Mouse (Mus musculus) embryonic facial prominence, embryonic 10.5 days (tissue): ENCODE results near the gene Arxes2. TPM values are rescaled to one million over a fixed set of nuclear protein-coding genes. Genes with fewer than 3 reads are reported as not detected.

Experiments
- polyA plus RNA-seq: library from polyadenylated mRNA; unstranded; fragments of >200 nt; fragmentation: Nextera tagmentation; extraction: Ambion mirVana; gene quantifications from 2 replicates; pipeline ENCODE4 v1.2.1, GENCODE M21; 2016

Gene Arxes2
- polyA plus RNA-seq, 1 experiment from 2014 or later = 91.8 TPM

Other genes with a start within 250 kb of the Arxes2 start
- gene Bhlhb9, start 196.2 kb upstream of the Arxes2 start, polyA plus RNA-seq = 49.2 and 52.8 TPM in 2 replicates
- gene Gprasp2, start 154.8 kb upstream of the Arxes2 start, polyA plus RNA-seq = 28.7 and 31.8 TPM in 2 replicates
- 36.0 and 40.5 TPM in 2 replicates for gene Arxes1, start 39.5 kb downstream of the Arxes2 start, polyA plus RNA-seq
- 249 and 257 TPM in 2 replicates for gene Bex2, start 74.4 kb downstream of the Arxes2 start, polyA plus RNA-seq
- gene Nxf3, start 91.4 kb downstream of the Arxes2 start, polyA plus RNA-seq = not detected in 2 replicates
- gene Bex4, start 145.2 kb downstream of the Arxes2 start, polyA plus RNA-seq = 96.6 and 96.9 TPM in 2 replicates
- 209 and 213 TPM in 2 replicates for gene Tceal8, start 178.5 kb downstream of the Arxes2 start, polyA plus RNA-seq
- 4.8 and 5.6 TPM in 2 replicates for gene Tceal5, start 210.1 kb downstream of the Arxes2 start, polyA plus RNA-seq
- 0.58 and 0.82 TPM in 2 replicates for gene Tceal7, start 221.0 kb downstream of the Arxes2 start, polyA plus RNA-seq
- gene Bex1, start 221.7 kb downstream of the Arxes2 start, polyA plus RNA-seq = 135 and 145 TPM in 2 replicates